Mouse (Mus musculus): ENCODE measurements at regions not wholly inside any gene's neighbourhood (a gene's known extent, or its start where the extent isn't known, plus 50 kb on each side); places are given as distances from the start of the nearest gene placed in this dataset.

- no peak for ATAC-seq (ENCODE audit: low FRiP score, low read depth)
- TF ChIP-seq POLR2A (IDR thresholded peaks at IDR 0.05; ENCODE audit: borderline replicate concordance, extremely low read depth, insufficient read depth, insufficient read length): no peak
- Histone ChIP-seq H3K9me3 (ENCODE audit: control insufficient read depth, low read length) (no peaks in the 10 kb centered on the region), H3K36me3 (ENCODE audit: control insufficient read depth, insufficient read depth, low read length) (no peaks in the 10 kb centered on the region), H3K4me2 (replicated peaks; ENCODE audit: low read depth, low read length, severe bottlenecking) (no peak overlapping the region), H3K4me3 (replicated peaks; ENCODE audit: low read length) (no peak overlapping the region), H3K27me3 (ENCODE audit: control insufficient read depth, insufficient read depth, low read length) (no peaks in the 10 kb centered on the region), H3K4me1 (ENCODE audit: control insufficient read depth, insufficient read depth, low read length) (no peaks in the 10 kb centered on the region), H3K9ac (ENCODE audit: low read depth, low read length, severe bottlenecking) (no peak overlapping the region), H3K27ac (replicated peaks; ENCODE audit: low read depth, low read length) (no peak overlapping the region)
- WGBS: 73% methylated on average over 13 of the region's 13 CpGs
- peak; percentile 3 for DNase-seq (ENCODE audit: low spot score)
These were observed 163.1 kb downstream of the Matn1 start for GRCm38 (mm10) chr4:131107127-131107857.

- Histone ChIP-seq H3K9me3 (ENCODE audit: control insufficient read depth, low read length) (no peaks in the 10 kb centered on the region), H3K4me1 (ENCODE audit: control insufficient read depth, insufficient read depth, low read length) (no peaks in the 10 kb centered on the region), H3K9ac (ENCODE audit: low read depth, low read length, severe bottlenecking) (no peak overlapping the region), H3K27me3 (ENCODE audit: control insufficient read depth, insufficient read depth, low read length) (no peaks in the 10 kb centered on the region), H3K4me3 (replicated peaks; ENCODE audit: low read length) (no peak overlapping the region), H3K36me3 (ENCODE audit: control insufficient read depth, insufficient read depth, low read length) (no peaks in the 10 kb centered on the region), H3K27ac (replicated peaks; ENCODE audit: low read depth, low read length) (no peak overlapping the region), H3K4me2 (replicated peaks; ENCODE audit: low read depth, low read length, severe bottlenecking) (no peak overlapping the region)
- WGBS: 72% methylated on average over 6 of the region's 6 CpGs
- ATAC-seq (ENCODE audit: low FRiP score, low read depth): no peak
- TF ChIP-seq POLR2A (IDR thresholded peaks at IDR 0.05; ENCODE audit: borderline replicate concordance, extremely low read depth, insufficient read depth, insufficient read length): no peak
- no peak for DNase-seq (ENCODE audit: low spot score)
These were observed 168.4 kb downstream of the Matn1 start for GRCm38 (mm10) chr4:131112536-131112935.

- TF ChIP-seq POLR2A (IDR thresholded peaks at IDR 0.05; ENCODE audit: borderline replicate concordance, extremely low read depth, insufficient read depth, insufficient read length): no peak
- no peak overlapping the region for H3K4me2 ChIP-seq (replicated peaks; ENCODE audit: low read depth, low read length, severe bottlenecking)
- DNase-seq (ENCODE audit: low spot score): no peak
- no peak for ATAC-seq (ENCODE audit: low FRiP score, low read depth)
- WGBS: 24% methylated on average over 10 of the region's 10 CpGs
- H3K27ac ChIP-seq (replicated peaks; ENCODE audit: low read depth, low read length): no peak overlapping the region
- H3K36me3 ChIP-seq (ENCODE audit: control insufficient read depth, insufficient read depth, low read length): no peaks in the 10 kb centered on the region
- H3K4me1 ChIP-seq (ENCODE audit: control insufficient read depth, insufficient read depth, low read length): no peaks in the 10 kb centered on the region
- no peak overlapping the region for H3K9ac ChIP-seq (ENCODE audit: low read depth, low read length, severe bottlenecking)
- H3K27me3 ChIP-seq (ENCODE audit: control insufficient read depth, insufficient read depth, low read length): no peaks in the 10 kb centered on the region
- no peak overlapping the region for H3K4me3 ChIP-seq (replicated peaks; ENCODE audit: low read length)
- H3K9me3 ChIP-seq (ENCODE audit: control insufficient read depth, low read length): no peaks in the 10 kb centered on the region
These were observed 169.6 kb downstream of the Matn1 start for GRCm38 (mm10) chr4:131113727-131114303.

GRCm38 (mm10) chr4:131115247-131115646 is 171.1 kb downstream of the Matn1 start:
- Histone ChIP-seq H3K27ac (replicated peaks; ENCODE audit: low read depth, low read length) (no peak overlapping the region), H3K4me3 (replicated peaks; ENCODE audit: low read length) (no peak overlapping the region), H3K9me3 (ENCODE audit: control insufficient read depth, low read length) (no peaks in the 10 kb centered on the region), H3K9ac (ENCODE audit: low read depth, low read length, severe bottlenecking) (no peak overlapping the region), H3K4me1 (ENCODE audit: control insufficient read depth, insufficient read depth, low read length) (no peaks in the 10 kb centered on the region), H3K36me3 (ENCODE audit: control insufficient read depth, insufficient read depth, low read length) (no peaks in the 10 kb centered on the region), H3K27me3 (ENCODE audit: control insufficient read depth, insufficient read depth, low read length) (no peaks in the 10 kb centered on the region), H3K4me2 (replicated peaks; ENCODE audit: low read depth, low read length, severe bottlenecking) (no peak overlapping the region)
- TF ChIP-seq POLR2A (IDR thresholded peaks at IDR 0.05; ENCODE audit: borderline replicate concordance, extremely low read depth, insufficient read depth, insufficient read length): no peak
- ATAC-seq (ENCODE audit: low FRiP score, low read depth): no peak
- WGBS: 6% methylated on average over 5 of the region's 5 CpGs
- peak; percentile 88 for DNase-seq (ENCODE audit: low spot score)

GRCm38 (mm10) chr4:131118586-131118985 is 174.4 kb downstream of the Matn1 start:
- no peak for TF ChIP-seq POLR2A (IDR thresholded peaks at IDR 0.05; ENCODE audit: borderline replicate concordance, extremely low read depth, insufficient read depth, insufficient read length)
- H3K27ac ChIP-seq (replicated peaks; ENCODE audit: low read depth, low read length): no peak overlapping the region
- H3K36me3 ChIP-seq (ENCODE audit: control insufficient read depth, insufficient read depth, low read length): no peaks in the 10 kb centered on the region
- ATAC-seq (ENCODE audit: low FRiP score, low read depth): no peak
- no peak for DNase-seq (ENCODE audit: low spot score)
- H3K4me2 ChIP-seq (replicated peaks; ENCODE audit: low read depth, low read length, severe bottlenecking): no peak overlapping the region
- no peaks in the 10 kb centered on the region for H3K27me3 ChIP-seq (ENCODE audit: control insufficient read depth, insufficient read depth, low read length)
- H3K9ac ChIP-seq (ENCODE audit: low read depth, low read length, severe bottlenecking): no peak overlapping the region
- no peak overlapping the region for H3K4me3 ChIP-seq (replicated peaks; ENCODE audit: low read length)
- 45% methylated on average over 4 of the region's 4 CpGs for WGBS
- no peaks in the 10 kb centered on the region for H3K9me3 ChIP-seq (ENCODE audit: control insufficient read depth, low read length)
- H3K4me1 ChIP-seq (ENCODE audit: control insufficient read depth, insufficient read depth, low read length): no peaks in the 10 kb centered on the region
